Mouse (Mus musculus) G1E (cell line): ENCODE measurements around the gene Mllt11.

Experiments
- CTCF ChIP-seq: IDR thresholded peaks from 2 replicates; pipeline ENCODE4 v1.5.1; 2012; ENCODE audit warnings: low read depth, low read length, inconsistent platforms, mixed read lengths
- GATA1 ChIP-seq: IDR thresholded peaks from 2 replicates; pipeline ENCODE4 v1.6.1; 2012; ENCODE audit warnings: borderline replicate concordance, low read length, inconsistent platforms, mixed read lengths
- GATA2 ChIP-seq: IDR thresholded peaks from 2 replicates; pipeline ENCODE4 v1.6.1; 2012; ENCODE audit warnings: low read depth, low read length, inconsistent platforms, borderline replicate concordance
- TAL1 ChIP-seq: conservative IDR thresholded peaks from 2 replicates; pipeline ENCODE4 v1.6.1; 2012; ENCODE audit warnings: low read depth, low read length, inconsistent platforms, mixed read lengths

GRCm38 (mm10) chr3:95231298-95232221, at the start of gene Mllt11:
- TF ChIP-seq CTCF, result no peak
- TF ChIP-seq TAL1, result no peak
- no peak for TF ChIP-seq GATA1
- TF ChIP-seq GATA2, result no peak
